Mouse (Mus musculus): ENCODE measurements around the gene Mapkap1. TPM values are rescaled to one million over a fixed set of nuclear protein-coding genes. Genes with fewer than 3 reads are reported as not detected.

Mapkap1 gene
- polyA plus RNA-seq, 1 experiment from 2014 or later = 78.9 TPM

DNA sequence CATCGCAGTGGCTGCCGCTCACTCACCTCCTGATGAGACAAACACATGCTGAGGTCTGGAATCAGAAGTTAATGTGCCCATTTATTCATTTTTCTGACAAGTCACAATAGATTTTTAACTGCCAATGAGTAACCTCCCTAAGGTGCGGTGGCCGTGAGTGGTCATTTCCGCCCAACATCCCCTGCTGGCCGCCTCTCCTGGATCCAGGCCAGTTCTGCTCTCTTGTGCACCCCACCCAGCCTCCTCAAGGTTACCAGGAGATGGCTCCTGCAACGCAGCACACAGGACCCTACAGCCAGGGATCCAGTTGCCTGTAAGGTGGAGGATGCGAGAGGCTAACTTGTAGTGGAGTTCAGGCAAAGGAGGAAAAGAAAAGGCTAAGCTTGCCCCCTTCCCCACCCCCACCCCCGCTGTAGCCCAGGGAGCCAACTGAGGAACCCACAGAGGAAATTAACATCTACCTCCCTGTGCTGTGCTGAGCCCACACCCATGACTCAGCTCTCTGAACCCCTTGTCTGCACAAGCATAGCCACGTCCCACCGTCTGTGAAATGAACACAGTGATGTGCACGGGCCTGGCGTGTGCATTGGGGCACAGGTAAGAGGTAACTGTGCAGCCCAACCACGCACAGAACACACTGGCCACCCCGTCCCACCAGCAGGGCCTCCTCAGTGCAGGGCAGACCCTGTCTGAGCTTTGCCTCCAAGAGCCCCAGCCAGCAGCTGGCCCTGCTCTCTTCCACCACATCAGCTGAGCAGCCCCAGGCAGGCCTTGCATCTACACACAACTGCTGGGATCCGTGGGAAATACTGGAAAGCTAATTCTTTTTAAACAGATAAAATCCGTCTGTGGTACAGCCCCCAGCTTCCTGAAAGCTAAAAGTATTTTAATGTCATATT lies 221.0 kb downstream of the Mapkap1 start:
- TF ChIP-seq CTCF (IDR thresholded peaks at IDR 0.05) = no peak
- no peaks in the 10 kb centered on the region for H3K27me3 ChIP-seq
- ATAC-seq (no peak), DNase-seq (ENCODE audit: low read depth, low spot score) (no peak)
- ChIA-PET POLR2A (interaction anchor here (0.5 kb wide), 1 partner anchor 357 kb away, joined by 3 read pairs; no protein-coding TSS in a partner anchor), CTCF (interaction anchor here (1.8 kb wide), 1 partner anchor 10 kb away, joined by 5 read pairs; no protein-coding TSS in a partner anchor)
- in situ Hi-C loops (cut with MboI; ENCODE audit: low pct_unique_long_range_greater_than_20kb) = loop anchor here (10.0 to 25.0 kb wide), 2 partner anchors 240 to 873 kb away; no protein-coding TSS in a partner anchor

DNA sequence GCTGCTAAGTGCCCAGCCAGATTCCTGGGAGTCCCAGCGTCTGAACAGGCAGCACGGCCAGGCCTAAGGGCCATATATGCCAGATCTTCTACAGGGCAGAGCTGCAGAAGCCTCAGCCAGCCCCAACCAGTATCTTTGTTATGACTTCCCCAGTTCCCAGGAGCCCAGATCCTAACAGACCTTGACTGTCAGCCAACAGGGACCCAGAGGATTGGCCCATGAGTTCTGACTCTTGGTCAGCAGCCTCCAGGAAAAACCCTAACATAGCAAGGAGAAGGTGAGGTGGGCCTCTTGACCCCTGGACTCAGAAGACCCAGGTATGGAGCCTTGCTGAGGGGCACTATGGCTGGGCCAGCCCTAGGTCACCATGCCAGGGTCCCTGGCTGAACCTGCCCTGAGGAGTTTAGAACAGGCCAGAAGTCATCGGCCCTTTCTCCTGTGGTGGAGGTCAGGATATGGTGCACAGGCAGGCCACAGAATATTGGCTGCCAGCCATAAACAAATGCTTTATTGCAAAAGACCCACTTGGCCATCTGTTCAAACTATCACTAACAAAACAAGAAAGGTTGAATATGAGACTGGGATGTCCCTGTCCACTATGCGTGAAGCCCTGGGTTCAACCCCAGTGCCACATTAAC lies 222.5 kb downstream of the Mapkap1 start:
- H3K27me3 ChIP-seq = no peaks in the 10 kb centered on the region
- POLR2A ChIA-PET = no interaction called here
- CTCF ChIA-PET = no interaction called here
- in situ Hi-C loops (cut with MboI; ENCODE audit: low pct_unique_long_range_greater_than_20kb) = loop anchor here (10.0 to 25.0 kb wide), 2 partner anchors 242 to 874 kb away; no protein-coding TSS in a partner anchor
- DNase-seq (ENCODE audit: low read depth, low spot score) (no peak), ATAC-seq (no peak)
- TF ChIP-seq CTCF (IDR thresholded peaks at IDR 0.05) = no peak

GRCm38 (mm10) chr2:34629758-34630157 lies 223.2 kb downstream of the Mapkap1 start:
- ChIA-PET CTCF (no interaction called here), POLR2A (no interaction called here)
- H3K27me3 ChIP-seq = no peaks in the 10 kb centered on the region
- ATAC-seq (no peak), DNase-seq (ENCODE audit: low read depth, low spot score) (no peak)
- in situ Hi-C loops (cut with MboI; ENCODE audit: low pct_unique_long_range_greater_than_20kb) = loop anchor here (10.0 to 25.0 kb wide), 3 partner anchors 242 to 875 kb away; no protein-coding TSS in a partner anchor
- TF ChIP-seq CTCF (IDR thresholded peaks at IDR 0.05) = no peak

DNA sequence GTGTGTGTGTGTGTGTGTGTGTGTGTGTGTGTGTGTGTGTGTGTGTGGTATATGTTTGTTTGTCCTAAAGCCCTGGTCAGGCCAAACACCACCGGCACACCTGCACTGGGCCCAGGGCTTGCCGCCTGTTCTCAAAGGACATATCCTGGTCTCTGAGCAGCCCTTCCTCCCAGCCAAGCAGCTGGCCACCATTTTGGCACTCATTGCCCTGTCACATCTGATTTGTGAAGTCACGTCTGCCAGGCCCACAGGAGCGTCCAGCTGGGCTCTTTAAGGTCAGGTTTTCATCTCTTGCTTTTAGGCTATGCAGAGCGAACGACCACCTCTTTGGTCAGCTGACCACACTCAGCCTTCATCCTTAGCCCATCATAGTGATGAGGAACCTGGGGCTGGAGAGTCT lies 223.9 kb downstream of the Mapkap1 start:
- ChIA-PET POLR2A (no interaction called here), CTCF (no interaction called here)
- TF ChIP-seq CTCF (IDR thresholded peaks at IDR 0.05) = no peak
- DNase-seq (ENCODE audit: low read depth, low spot score) (no peak), ATAC-seq (no peak)
- no peaks in the 10 kb centered on the region for H3K27me3 ChIP-seq
- in situ Hi-C loops (cut with MboI; ENCODE audit: low pct_unique_long_range_greater_than_20kb) = loop anchor here (10.0 to 25.0 kb wide), 2 partner anchors 243 to 806 kb away; no protein-coding TSS in a partner anchor

- ChIA-PET POLR2A (no interaction called here), CTCF (no interaction called here)
- DNase-seq (ENCODE audit: low read depth, low spot score) = no peak
- no peak for TF ChIP-seq CTCF (IDR thresholded peaks at IDR 0.05)
- in situ Hi-C loops (cut with MboI; ENCODE audit: low pct_unique_long_range_greater_than_20kb) = loop anchor here (10.0 to 25.0 kb wide), 2 partner anchors 245 to 807 kb away; no protein-coding TSS in a partner anchor
- ATAC-seq = no peak
- no peaks in the 10 kb centered on the region for H3K27me3 ChIP-seq
Observed at GRCm38 (mm10) chr2:34632051-34632450, 225.5 kb downstream of the Mapkap1 start.

GRCm38 (mm10) chr2:34635249-34636165 lies 228.9 kb downstream of the Mapkap1 start:
- no peak for TF ChIP-seq CTCF (IDR thresholded peaks at IDR 0.05)
- in situ Hi-C loops (cut with MboI; ENCODE audit: low pct_unique_long_range_greater_than_20kb) = loop anchor here (10.0 to 25.0 kb wide), 2 partner anchors 248 to 811 kb away; no protein-coding TSS in a partner anchor
- H3K27me3 ChIP-seq = no peaks in the 10 kb centered on the region
- CTCF ChIA-PET = interaction anchor here (1.2 to 1.6 kb wide), 2 partner anchors 11 to 14 kb away, joined by 3 to 4 read pairs; no protein-coding TSS in a partner anchor
- DNase-seq (ENCODE audit: low read depth, low spot score) (no peak), ATAC-seq (no peak)
- POLR2A ChIA-PET = no interaction called here

DNA sequence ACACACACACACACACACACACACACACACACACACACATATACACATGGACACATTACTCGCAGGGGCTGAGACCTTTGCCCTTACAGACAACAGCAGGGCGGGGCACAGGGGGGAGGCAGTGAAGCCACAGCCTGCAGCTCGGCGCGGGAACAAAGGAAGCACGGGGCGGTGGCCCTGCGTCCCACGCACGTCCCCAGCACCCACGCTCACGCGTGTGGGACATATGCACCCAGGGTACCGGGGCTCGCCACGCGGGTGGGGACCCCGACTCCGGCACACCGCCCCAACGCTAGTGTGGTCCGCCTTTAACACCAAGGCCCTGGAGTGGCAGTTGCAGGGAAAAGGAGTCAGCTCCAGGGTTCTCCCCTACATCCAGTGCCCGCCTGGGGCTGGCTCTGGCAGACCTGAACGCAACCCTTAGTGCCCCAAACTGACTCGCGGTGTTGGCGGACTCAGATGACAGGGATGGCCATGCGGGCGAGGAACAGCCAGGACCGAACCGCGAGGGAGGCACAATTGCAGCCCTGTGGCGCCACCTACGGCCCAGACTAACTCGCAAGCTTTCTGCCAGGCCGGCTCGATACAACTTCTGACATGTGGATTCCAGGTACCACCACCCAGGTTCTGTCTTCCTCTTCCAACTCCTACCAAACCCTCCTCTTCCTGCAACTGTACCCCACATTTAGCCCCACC lies 232.5 kb downstream of the Mapkap1 start:
- DNase-seq (ENCODE audit: low read depth, low spot score) (no peak), ATAC-seq (peak; percentile 64)
- ChIA-PET POLR2A (no interaction called here), CTCF (interaction anchor here (0.7 to 1.7 kb wide), 5 partner anchors 12 to 271 kb away, joined by 3 to 5 read pairs (median 3); partner anchors contain the start of gene Pbx3)
- H3K27me3 ChIP-seq = no peaks in the 10 kb centered on the region
- in situ Hi-C loops (cut with MboI; ENCODE audit: low pct_unique_long_range_greater_than_20kb) = loop anchor here (10.0 to 25.0 kb wide), 2 partner anchors 252 to 814 kb away; no protein-coding TSS in a partner anchor
- TF ChIP-seq CTCF (IDR thresholded peaks at IDR 0.05) = no peak

DNA sequence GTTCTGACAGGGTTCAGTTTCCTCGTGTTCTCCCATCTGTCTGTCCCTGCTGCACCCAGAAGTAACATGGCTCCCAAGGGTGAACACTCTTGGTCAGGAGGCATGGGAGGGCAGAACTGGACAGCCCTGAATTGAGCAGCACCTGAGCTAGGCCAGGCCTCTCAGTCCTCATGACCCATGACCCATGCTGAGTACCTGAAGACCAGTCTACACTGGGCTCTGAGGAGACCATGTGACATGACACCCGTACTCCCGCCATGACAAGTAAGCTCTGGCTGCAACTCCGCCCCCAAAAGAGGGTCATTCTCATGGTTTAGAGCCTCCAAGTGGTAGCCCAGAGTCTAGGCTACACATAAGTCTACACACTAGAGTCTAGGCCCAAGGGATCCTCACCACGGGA lies 233.2 kb downstream of the Mapkap1 start:
- ATAC-seq (no peak), DNase-seq (ENCODE audit: low read depth, low spot score) (no peak)
- in situ Hi-C loops (cut with MboI; ENCODE audit: low pct_unique_long_range_greater_than_20kb) = loop anchor here (5.0 to 25.0 kb wide), 3 partner anchors 252 to 815 kb away; no protein-coding TSS in a partner anchor
- ChIA-PET CTCF (interaction anchor here (0.7 to 1.0 kb wide), 4 partner anchors 14 to 271 kb away, joined by 3 to 4 read pairs (median 3); partner anchors contain the start of gene Pbx3), POLR2A (no interaction called here)
- no peaks in the 10 kb centered on the region for H3K27me3 ChIP-seq
- no peak for TF ChIP-seq CTCF (IDR thresholded peaks at IDR 0.05)

DNA sequence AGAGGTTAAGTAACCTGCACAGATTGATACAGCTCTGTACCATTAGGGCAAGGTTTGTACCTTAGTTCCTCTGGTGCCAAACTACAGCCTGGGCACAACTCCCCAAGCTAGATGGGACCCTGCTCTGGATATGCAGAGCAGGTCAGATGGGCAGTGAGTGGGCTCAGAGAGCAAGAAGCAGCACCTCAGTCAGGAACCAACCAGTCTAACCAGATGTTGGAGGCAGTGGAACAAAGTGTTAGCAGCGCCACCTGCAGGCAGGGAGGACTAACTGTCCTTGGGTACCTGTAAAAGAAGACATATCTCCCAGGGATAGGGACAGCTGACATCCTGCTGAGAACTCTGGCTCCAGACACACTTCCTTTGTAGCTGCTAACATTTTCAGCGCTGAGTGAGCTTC lies 235.8 kb downstream of the Mapkap1 start:
- ATAC-seq (no peak), DNase-seq (ENCODE audit: low read depth, low spot score) (no peak)
- ChIA-PET POLR2A (no interaction called here), CTCF (no interaction called here)
- in situ Hi-C loops (cut with MboI; ENCODE audit: low pct_unique_long_range_greater_than_20kb) = loop anchor here (5.0 to 25.0 kb wide), 2 partner anchors 255 to 665 kb away; no protein-coding TSS in a partner anchor
- TF ChIP-seq CTCF (IDR thresholded peaks at IDR 0.05) = no peak
- H3K27me3 ChIP-seq = no peaks in the 10 kb centered on the region
